Mouse (Mus musculus) gastrocnemius, postnatal 36 days (tissue): ENCODE measurements at regions not wholly inside any gene's neighbourhood (a gene's known extent, or its start where the extent isn't known, plus 50 kb on each side); places are given as distances from the start of the nearest gene placed in this dataset.

ENCODE experiments used
- DNase-seq, 2 experiments: peaks; one replicate each; pipeline ENCODE4 v3.0.0; 2022
- intact Hi-C: fragments of 180-260 bp; cut with DNase I; formaldehyde crosslinking; loops from one replicate; pipeline ENCODE4 v1.15.1; 2025

DNA sequence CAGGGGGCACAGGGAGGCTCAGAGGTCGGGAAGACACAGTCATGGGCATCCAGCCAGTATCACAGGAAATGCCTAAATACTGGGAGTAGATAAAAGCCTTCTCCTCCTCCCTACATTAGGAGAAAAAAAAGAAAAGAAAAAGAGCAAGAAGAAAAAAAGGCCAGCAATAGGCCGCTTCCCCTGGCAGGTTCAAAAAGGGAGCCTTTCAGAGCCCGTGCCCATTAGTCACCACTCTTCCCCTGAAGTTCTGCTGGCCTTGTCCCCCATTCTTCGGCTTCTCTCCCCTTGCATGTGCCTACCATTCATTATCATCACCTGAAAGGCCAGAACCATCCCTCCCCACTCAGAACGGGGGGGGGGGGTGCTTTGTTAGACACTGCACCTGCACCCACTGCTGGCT, 144.5 kb upstream of the Tbx3 start:
- intact Hi-C loops, result no loop called here
- DNase-seq, result no peak

DNA sequence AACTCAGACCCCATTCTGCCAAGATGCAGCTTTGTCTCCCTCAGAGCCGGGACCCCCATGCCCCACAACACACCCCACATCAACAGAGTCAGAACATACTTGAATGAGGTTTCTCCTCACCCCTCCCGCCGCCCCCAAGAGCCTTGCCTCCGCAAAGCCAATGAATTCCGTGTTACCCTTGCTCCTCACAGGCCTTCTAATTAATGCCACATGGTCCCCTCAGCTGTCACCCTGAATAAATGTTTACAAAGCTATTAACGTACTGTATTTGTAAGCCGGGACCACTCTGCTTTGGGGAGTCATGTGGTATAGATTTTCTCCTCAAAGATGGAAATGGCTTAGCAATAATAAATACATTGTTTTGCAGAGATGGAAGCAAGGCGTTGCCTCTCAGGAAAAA, 140.5 kb upstream of the Tbx3 start:
- intact Hi-C loops, result no loop called here
- DNase-seq, result no peak

GRCm38 (mm10) chr5:119534946-119535345, 135.5 kb upstream of the Tbx3 start:
- intact Hi-C loops, result no loop called here
- DNase-seq, result no peak

- DNase-seq, result no peak
- intact Hi-C loops, result no loop called here
Observed at GRCm38 (mm10) chr5:119542836-119543235, 127.6 kb upstream of the Tbx3 start.

DNA sequence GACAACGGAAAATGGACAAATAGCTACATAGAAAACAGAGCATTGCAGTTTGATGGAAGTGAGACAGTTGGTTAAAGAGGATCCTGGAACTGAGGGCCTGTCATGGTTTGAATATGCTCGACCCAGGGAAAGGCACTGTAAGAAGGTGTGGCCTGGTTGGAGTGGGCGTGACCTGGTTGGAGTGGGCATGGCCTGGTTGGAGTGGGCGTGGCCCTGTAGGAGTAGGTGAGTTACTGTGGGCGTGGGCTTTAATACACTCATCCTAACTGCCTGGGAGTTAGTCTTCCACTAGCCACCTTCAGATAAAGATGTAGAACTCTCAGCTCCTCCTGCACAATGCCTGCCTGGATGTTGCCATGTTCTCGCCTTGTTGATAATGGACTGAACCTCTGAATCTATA, 126.8 kb upstream of the Tbx3 start:
- no peak for DNase-seq
- intact Hi-C loops, result no loop called here

- intact Hi-C loops, result no loop called here
- DNase-seq, result peak in 1 of 2 experiments; percentile 13
Observed at GRCm38 (mm10) chr5:119544681-119545080, 125.8 kb upstream of the Tbx3 start.

- intact Hi-C loops, result no loop called here
- no peak for DNase-seq
Observed at GRCm38 (mm10) chr5:119547070-119547469, 123.4 kb upstream of the Tbx3 start.

DNA sequence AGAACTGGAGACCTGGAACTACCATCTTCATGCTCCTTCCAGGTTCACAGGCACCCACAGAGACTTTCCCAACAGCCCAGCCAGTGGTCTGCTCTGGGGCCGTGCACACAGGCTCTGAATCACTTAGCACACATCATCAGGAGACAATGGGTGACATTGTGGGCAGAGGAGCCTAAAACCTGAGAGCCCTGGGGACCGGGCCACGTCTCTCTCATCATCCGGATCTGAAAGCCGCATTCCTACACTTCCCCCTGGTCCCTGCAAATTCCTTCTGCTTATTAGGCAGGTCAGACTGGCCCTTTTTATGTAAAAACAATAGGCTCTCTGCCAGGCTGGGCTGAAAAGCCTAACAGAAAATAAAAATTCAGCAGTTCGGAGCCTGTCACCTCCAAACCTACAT, 119.6 kb upstream of the Tbx3 start:
- intact Hi-C loops, result no loop called here
- DNase-seq, result no peak

- intact Hi-C loops, result no loop called here
- DNase-seq, result no peak
Observed at GRCm38 (mm10) chr5:119553469-119553868, 117.0 kb upstream of the Tbx3 start.

- intact Hi-C loops, result no loop called here
- DNase-seq, result no peak
Observed at GRCm38 (mm10) chr5:119557071-119557470, 113.4 kb upstream of the Tbx3 start.

- intact Hi-C loops, result no loop called here
- DNase-seq, result no peak
Observed at GRCm38 (mm10) chr5:119559696-119560095, 110.8 kb upstream of the Tbx3 start.

GRCm38 (mm10) chr5:119560392-119560791, 110.1 kb upstream of the Tbx3 start:
- intact Hi-C loops, result no loop called here
- no peak for DNase-seq

DNA sequence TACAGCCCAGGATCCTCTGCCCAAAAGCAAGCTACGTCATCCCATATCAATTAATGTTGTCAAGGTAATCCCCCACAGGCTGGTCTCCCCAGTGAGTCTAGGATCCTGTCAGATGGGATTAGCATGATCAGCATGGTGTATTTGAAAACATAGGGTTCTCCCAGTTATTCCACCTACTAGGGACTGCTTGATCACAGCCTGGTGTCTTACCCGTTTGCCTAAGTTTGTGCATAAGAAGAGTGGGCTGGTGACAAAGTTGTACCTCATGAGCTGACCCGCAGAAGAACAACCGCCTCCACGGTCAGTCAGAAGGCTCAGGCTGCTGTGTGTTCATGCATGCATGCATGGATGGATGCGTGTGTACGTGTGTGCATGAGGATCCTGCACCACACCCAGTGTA, 108.9 kb upstream of the Tbx3 start:
- intact Hi-C loops, result no loop called here
- no peak for DNase-seq

DNA sequence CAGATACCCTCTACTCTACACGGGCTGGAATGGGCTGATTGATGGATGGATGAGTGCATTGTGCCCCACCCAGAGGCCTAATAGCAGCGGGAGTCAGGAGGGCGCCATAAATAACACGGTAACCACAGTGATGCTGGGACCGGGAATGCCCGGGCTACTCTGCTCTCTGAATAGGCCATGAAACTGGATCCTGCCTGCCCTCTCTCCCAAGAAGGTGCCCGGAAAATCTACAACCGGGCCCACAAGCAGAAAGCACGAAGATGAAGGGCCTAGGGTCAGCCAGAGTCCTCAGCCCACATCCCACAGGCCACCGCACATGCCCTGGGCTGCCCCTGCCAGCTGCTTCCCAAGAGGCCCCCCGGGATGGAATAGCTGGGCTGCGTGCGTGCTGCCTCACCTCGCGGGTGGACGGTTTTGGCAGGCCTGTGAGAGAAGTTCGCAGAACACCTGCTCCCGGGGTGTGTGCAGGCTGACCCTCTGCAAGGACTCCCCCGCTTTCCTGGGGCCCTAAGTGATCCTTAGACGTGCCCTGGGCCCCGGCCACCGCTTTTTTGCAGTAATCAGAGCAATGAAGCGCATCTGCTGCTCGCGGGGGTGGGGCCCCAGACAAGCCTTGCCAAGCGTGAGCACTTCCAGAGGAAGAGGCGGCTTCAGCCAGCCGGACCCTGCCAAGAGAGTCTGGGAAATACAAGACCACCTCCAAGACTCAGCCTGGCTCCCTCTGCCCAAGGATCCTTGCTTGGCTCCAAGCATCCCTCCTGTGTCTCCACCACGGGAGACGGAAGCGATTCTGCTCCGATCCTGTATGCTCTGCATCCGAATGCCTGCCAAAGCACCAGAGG, 106.7 kb upstream of the Tbx3 start:
- no peak for DNase-seq
- intact Hi-C loops, result no loop called here

GRCm38 (mm10) chr5:119567639-119568038, 102.8 kb upstream of the Tbx3 start:
- DNase-seq, result no peak
- intact Hi-C loops, result no loop called here

DNA sequence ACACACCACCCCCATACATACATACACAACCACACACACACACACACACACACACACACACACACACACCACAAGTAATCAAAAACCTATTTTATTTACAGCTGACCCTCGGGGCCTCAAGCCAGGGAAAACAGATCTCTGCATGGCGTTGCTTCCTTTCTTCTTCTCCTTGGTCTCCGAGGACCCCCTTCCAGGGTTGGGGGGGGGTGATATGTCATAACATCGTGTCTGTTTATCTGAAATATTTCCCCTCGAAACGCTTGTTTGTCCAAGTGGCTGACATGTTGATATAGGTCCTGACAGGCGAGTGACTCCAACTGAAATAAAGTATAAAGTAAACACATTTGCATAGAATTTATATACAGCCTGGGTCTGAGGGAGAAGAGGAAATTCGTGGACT, 100.4 kb upstream of the Tbx3 start:
- no peak for DNase-seq
- intact Hi-C loops, result no loop called here

GRCm38 (mm10) chr5:119571644-119572043, 98.8 kb upstream of the Tbx3 start:
- intact Hi-C loops, result no loop called here
- no peak for DNase-seq

GRCm38 (mm10) chr5:119575124-119575523, 95.3 kb upstream of the Tbx3 start:
- intact Hi-C loops, result no loop called here
- DNase-seq, result no peak

DNA sequence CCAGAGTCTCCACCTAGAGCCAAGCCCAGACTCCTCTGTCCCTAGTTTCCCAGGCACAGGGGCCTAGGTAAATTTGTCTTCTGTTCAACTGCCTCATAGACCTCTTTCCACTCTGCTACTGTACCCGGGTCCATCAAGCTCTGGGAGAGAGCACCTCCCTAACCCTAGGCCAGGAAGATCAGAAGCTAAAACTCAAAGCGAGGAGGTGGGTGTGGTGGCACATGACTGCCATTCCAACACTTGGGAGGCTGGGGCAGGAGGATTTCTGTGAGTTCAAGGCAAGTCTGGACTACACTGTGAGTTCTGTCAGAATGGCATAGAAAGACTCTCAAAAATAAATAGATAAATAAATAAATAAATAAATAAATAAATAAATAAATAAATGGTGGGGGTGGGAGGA, 91.2 kb upstream of the Tbx3 start:
- DNase-seq, result no peak
- intact Hi-C loops, result no loop called here

- intact Hi-C loops, result no loop called here
- no peak for DNase-seq
Observed at GRCm38 (mm10) chr5:119579806-119580205, 90.7 kb upstream of the Tbx3 start.

GRCm38 (mm10) chr5:119580395-119580794, 90.1 kb upstream of the Tbx3 start:
- DNase-seq, result no peak
- intact Hi-C loops, result no loop called here

DNA sequence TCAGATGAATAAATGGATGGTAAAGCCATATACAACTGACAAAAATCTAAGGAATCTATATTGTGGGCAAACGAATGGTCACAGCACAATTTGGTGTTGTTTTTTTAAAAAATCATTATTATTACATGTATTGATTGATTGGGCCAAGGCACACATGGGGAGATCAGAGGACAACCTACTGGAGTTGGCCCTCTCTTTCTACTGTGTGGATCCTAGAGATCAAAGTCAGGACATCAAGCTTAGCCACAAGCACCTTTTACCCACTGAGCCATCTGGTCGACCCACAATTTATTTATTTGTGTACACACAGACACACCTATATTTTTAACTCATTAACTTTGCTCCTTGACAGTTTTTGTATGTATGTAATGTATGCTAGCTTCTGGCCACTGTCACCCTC, 89.7 kb upstream of the Tbx3 start:
- intact Hi-C loops, result no loop called here
- no peak for DNase-seq

DNA sequence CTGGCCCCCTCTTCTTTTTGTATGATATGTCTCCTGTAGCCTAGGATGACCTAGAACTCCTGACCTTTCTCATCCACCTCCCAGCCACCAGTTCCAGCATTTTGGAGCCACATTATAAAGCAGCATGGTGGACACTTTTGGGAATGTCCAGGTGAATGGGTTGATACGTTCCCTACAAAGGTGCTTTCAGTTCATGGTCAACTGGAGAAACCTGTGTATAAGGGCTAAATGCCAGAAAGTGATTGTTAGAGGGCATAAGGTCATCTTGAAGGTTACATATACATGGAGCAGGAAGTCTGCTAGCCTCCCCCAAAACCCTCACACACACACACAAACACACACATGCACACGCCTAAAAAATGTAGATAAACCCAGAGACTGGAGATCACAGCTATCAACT, 86.1 kb upstream of the Tbx3 start:
- intact Hi-C loops, result no loop called here
- no peak for DNase-seq
